Mouse (Mus musculus) common myeloid progenitor, adult 5-6 weeks (primary cell): Measurements from ENCODE around the gene Atp5g3. TPM values are rescaled to one million over a fixed set of nuclear protein-coding genes. Genes with fewer than 3 reads are reported as not detected.
"Not testable (repeated sequence)": the region's sequence is repeated elsewhere in the genome, so short reads cannot be mapped to it uniquely, and the experiment has no call there.

Experiments used
- ATAC-seq: replicated peaks from 2 replicates; pipeline ENCODE4 v1.8.0; 2016; ENCODE audit warnings: low read depth, mild to moderate bottlenecking, moderate TSS enrichment, inconsistent platforms; ENCODE audit not compliant: poor library complexity, severe bottlenecking
- total RNA-seq: library from RNA; stranded (forward); fragments of 200-1000, 187-1606 nt; gene quantifications from 2 replicates; pipeline ENCODE4 v1.2.3, GENCODE M21; 2017

Gene Atp5g3
- 138 and 160 TPM in 2 replicates for total RNA-seq

GRCm38 (mm10) chr2:73911175-73911700 is at the start of gene Atp5g3:
Atp5g3 (minus strand) TSS chr2:73911326.
- ATAC-seq: peak; percentile 96

GRCm38 (mm10) chr2:73958342-73958741 is 47.2 kb upstream of the Atp5g3 start:
- ATAC-seq: no peak

- ATAC-seq: no peak
Measured at GRCm38 (mm10) chr2:73953612-73954011, 42.5 kb upstream of the Atp5g3 start.

DNA sequence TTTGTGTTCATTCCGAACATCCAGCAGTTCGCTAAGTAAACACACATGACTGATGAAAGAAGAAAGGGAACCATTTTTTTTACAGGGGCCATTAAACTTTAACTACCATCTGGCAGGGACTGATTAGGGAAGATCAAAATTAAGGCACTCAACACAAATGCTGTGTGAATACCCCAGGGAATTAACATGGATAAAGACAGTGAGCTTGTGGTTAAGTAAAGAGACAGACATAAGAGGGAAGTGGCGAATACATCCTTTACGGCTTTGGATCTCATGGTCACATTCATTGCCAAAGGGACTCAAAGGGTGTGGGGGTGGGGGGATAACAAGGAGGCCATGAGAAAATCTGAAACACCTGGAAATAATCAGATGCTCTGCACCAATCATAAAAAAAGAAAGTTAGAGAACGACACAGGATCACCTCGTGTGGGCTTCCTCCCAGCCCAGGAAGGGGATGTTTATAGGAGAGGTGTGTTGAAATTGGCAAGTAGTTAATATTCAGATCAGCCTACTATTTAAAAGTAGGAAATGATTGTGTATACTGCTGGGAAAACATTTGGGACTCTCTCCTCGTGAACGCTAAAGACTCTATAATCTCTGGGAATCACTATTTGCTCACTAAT is 41.6 kb upstream of the Atp5g3 start:
- no peak for ATAC-seq

- ATAC-seq: no peak
Measured at GRCm38 (mm10) chr2:73947360-73947759, 36.2 kb upstream of the Atp5g3 start.

GRCm38 (mm10) chr2:73943735-73944134 is 32.6 kb upstream of the Atp5g3 start:
- no peak for ATAC-seq

DNA sequence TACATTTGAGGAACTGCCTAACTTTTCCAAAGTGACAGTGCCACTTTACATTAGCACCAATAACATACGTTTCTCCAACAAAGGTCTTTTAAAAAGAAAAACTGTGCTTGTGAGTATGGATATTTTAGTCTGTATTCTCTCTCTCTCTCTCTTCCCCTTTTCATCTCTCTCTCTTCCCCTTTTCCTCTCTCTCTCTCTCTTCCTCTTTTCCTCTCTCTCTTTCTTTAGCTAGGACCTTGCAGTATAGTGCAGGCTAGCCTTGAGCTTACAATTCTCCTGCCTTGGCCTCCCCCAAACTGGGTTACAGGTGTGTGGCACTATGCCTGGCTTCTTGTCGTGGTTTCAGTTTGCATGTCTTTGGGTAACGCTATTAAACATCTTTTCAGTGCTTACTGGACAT is 31.7 kb upstream of the Atp5g3 start:
- ATAC-seq: 0 out of 2 replicates have a peak, but pooled peaks have one; percentile 32

- no peak for ATAC-seq
Measured at GRCm38 (mm10) chr2:73941281-73941680, 30.2 kb upstream of the Atp5g3 start.

DNA sequence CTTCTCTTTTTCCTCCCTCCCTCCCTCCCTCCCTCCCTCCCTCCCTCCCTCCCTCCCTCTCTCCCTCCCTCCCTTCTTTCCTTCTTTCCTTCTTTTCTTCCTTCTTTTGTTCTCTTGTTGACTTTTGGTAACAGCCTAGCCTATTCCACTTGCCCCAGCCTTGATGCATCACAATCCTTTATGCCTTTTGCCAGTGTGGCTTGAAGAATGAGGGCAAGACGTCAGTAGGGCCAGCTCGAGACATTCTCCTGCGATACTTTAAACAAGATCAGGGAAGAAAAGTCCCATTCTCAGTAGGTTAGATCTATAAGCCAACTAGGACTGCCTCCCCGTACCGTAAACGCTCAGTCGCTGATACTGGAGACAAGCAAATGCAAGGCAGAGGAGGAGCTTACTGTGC is 29.3 kb upstream of the Atp5g3 start:
- no peak for ATAC-seq

GRCm38 (mm10) chr2:73938896-73939295 is 27.8 kb upstream of the Atp5g3 start:
- no peak for ATAC-seq

DNA sequence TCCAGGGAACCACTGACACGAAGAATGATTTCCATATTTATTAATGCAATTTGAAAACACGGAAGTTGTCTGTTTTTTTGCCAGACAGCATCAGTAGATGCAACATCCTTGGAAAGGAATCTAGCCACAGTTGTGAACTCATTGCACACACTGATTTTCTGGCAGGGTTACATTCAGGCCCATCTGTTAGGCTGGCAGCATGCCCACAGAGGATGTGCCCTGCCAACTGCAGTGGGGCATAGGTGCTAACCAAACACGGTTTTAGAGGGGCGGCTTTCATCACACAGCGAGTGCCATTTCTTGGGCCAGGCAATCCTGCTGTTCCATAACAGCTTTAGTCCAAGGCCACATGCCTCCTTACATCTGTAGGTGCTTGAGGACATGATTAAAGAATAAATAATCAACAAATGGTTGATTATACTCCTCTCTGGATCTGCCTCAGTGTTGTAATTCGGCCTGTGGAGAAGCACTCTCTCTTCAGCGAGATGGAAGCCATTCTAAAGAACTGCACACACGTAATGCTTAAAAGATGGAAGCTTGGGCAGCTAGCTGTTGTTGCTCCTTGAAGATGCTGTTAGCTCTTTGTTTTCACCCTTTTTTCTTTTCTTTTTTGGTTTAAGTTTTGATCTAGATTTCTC is 21.7 kb upstream of the Atp5g3 start:
- ATAC-seq: no peak

DNA sequence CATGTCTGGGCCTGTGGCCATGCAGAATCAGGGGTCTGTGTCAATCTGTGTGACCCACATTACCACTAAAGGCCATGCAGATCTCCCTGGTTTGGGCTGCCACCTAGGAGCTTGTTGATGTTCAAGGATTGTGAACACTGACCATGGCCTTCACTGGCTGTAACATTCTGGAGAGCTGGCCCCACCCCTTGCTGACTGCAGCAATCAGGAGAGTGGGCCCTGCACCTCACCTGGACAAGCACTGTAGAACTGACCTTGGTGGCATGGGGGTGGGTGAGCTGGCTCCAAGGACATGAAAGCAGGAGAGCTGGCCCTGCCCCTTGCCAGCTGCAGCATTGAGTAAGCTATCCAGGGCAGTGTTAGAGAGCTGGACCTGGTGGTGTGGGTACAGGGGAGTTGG is 16.6 kb upstream of the Atp5g3 start:
- ATAC-seq: no peak

- no peak for ATAC-seq
Measured at GRCm38 (mm10) chr2:73925539-73925938, 14.4 kb upstream of the Atp5g3 start.

- ATAC-seq: peak; percentile 91
Measured at GRCm38 (mm10) chr2:73925089-73925488, 14.0 kb upstream of the Atp5g3 start.

GRCm38 (mm10) chr2:73919642-73920041 is 8.5 kb upstream of the Atp5g3 start:
- ATAC-seq: no peak

- ATAC-seq: no peak; the same call in 1 of the 2 replicates
Measured at GRCm38 (mm10) chr2:73912264-73912663, 1.1 kb upstream of the Atp5g3 start.

DNA sequence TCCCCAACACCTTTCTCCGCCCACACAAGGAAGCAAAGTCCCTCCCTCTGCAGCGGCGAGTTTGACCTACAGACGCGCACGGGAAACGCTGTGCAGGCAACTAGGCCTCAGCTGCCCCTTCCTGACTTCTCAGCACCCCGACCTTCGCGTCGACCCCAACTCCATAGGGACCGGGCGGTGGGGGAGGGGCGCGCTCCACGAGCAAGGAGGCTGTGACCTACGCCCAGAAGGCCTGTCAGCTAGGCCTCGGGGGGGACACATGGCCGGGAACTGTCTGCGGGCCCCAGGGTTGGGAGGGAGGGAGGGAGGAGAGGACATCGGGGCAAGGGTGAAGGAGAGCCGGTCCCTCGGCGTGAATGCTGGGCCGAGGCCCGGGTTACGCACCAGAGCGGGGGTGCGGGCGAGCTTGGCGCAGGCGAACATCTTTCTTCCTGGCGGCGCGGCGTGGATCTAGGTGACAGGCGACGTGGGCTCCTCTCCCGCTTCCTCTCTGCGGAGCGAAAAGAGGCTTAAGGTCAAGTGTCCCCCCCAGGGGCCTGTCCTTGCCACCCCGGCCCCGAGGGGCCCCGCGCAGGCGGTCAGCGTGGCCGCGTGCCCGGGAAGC is 453 bp downstream of the Atp5g3 start:
- peak; percentile 37 for ATAC-seq

DNA sequence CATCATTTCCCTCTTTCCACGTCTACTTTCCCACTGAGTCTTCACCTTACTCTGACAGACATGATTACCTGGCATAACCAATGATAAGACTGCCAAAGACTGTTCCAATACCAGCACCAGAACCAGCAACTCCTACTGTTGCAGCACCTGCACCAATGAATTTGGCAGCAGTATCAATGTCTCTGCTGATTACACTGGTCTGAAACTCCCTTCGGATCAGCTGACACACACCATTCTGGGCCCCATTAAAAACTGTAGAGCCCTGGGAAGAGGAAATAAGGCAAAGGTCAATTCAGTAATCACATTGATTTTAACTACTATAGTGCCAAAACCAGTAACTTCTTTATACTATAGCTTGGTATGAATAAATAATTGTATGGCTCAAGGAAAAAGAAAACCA is 2.0 kb downstream of the Atp5g3 start:
- ATAC-seq: no peak

- ATAC-seq: not testable (repeated sequence)
Measured at GRCm38 (mm10) chr2:73904679-73905078, 6.4 kb downstream of the Atp5g3 start.

- no peak for ATAC-seq
Measured at GRCm38 (mm10) chr2:73903536-73903935, 7.6 kb downstream of the Atp5g3 start.

- peak; percentile 58; the same call in 1 of the 2 replicates for ATAC-seq
Measured at GRCm38 (mm10) chr2:73902328-73902727, 8.8 kb downstream of the Atp5g3 start.
